Mouse (Mus musculus) right cerebral cortex, postnatal 25 days (tissue): ENCODE results near the gene Nat8f2.

Experiments
- DNase-seq: peaks from one replicate; pipeline ENCODE4 v3.0.0; 2022

The Nat8f2 gene

GRCm38 (mm10) chr6:85818338-85818737 lies 50.6 kb downstream of the Nat8f2 start:
- no peak for DNase-seq
